ENCODE assay signal across 1 mouse cellular context in the genomic region with DNA sequence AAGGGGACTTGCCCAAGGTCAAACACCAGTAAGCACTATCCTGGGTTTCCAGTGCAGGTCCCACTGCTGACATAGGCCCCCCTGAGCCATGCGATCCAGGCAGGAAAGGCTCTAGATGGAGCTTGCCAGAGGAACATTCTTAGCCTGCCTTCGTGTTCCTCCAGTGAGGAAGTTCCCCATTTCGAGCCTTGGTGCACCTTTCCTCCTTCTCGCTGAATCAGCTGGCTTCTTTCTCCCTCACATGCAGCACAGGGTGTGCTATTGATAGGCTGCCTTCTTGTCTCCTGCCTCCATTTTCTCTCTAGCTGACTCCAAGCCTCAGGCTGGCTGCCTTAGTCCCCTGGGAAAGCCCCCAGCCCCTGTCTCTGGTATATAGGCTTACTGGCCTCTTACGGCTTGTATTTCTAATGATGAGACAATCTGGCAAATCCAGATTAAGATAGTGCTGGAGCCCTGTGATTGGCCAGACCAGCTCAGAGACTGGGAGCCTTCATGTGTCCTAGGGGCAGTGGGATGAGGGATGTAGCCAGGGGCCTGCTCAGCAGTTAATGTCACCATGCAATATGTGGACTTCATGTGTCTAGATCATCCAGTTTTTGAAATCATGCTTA.
TF ChIP-seq lines count a peak whose summit lies in the region.

No protein-coding gene starts in this region.

TF ChIP-seq in MEL, 35 proteins besides CTCF, POLR2A, EP300 and RAD21:
- TF ChIP-seq CHD1 (IDR thresholded peaks at IDR 0.05; ENCODE audit: low read depth, low read length) (no peak), TCF12 (IDR thresholded peaks at IDR 0.05; ENCODE audit: low read depth, low read length) (no peak), ZMIZ1 (IDR thresholded peaks at IDR 0.05; ENCODE audit: low read depth, low read length) (no peak), UBTF (IDR thresholded peaks at IDR 0.05; ENCODE audit: borderline replicate concordance, insufficient read depth, low read depth, low read length) (no peak), MEF2A (IDR thresholded peaks at IDR 0.05; ENCODE audit: extremely low read depth, insufficient replicate concordance, low read depth, low read length, poor library complexity, severe bottlenecking) (no peak), ZKSCAN1 (IDR thresholded peaks at IDR 0.05; ENCODE audit: low read depth, low read length) (no peak), MYC (IDR thresholded peaks at IDR 0.05; ENCODE audit: low read depth, low read length) (no peak)
